Mouse (Mus musculus): ENCODE data around the gene Idh3a. TPM values are rescaled to one million over a fixed set of nuclear protein-coding genes. Genes with fewer than 3 reads are reported as not detected.

The Idh3a gene
- polyA plus RNA-seq, 2 experiments: 40.0 to 90.7 TPM

- 73% methylated on average over 7 of the region's 7 CpGs for WGBS (ENCODE audit: insufficient replicate concordance)
- no peaks in the 10 kb centered on the region for H3K36me3 ChIP-seq (replicated peaks; ENCODE audit: control insufficient read depth, insufficient read depth, low read depth)
- H3K27me3 ChIP-seq (ENCODE audit: control insufficient read depth, insufficient read depth, low read length): no peaks in the 10 kb centered on the region
- no peak overlapping the region for H3K9ac ChIP-seq (replicated peaks)
- peaks cover 0 to 3% of the 10 kb centered on the region in 2 experiments; a peak in 1 of 4 replicates for H3K4me1 ChIP-seq (replicated peaks; ENCODE audit: control insufficient read depth in 2 of 2, insufficient read depth in 2 of 2, low read length in 1 of 2)
- DNase-seq (ENCODE audit: low read depth in 3 of 3, low spot score in 3 of 3) (no peak), ATAC-seq (ENCODE audit: insufficient read depth) (no peak)
- no peaks in the 10 kb centered on the region for H3K9me3 ChIP-seq (ENCODE audit: control insufficient read depth, low read length)
- H3K4me2 ChIP-seq (ENCODE audit: low read depth): no peak overlapping the region
- TF ChIP-seq CTCF (IDR thresholded peaks at IDR 0.05; ENCODE audit: low read depth): no peak
- TF ChIP-seq EP300 (IDR thresholded peaks at IDR 0.05; ENCODE audit: low read depth): no peak
- H3K27ac ChIP-seq: no peak overlapping the region
- no peak overlapping the region for H3K4me3 ChIP-seq (ENCODE audit: insufficient read depth in 1 of 2, low read depth in 2 of 2, low read length in 2 of 2)
Measured at GRCm38 (mm10) chr9:54643179-54643578, 57.0 kb downstream of the Idh3a start.

- no peak for TF ChIP-seq CTCF (IDR thresholded peaks at IDR 0.05; ENCODE audit: low read depth)
- no peak for TF ChIP-seq EP300 (IDR thresholded peaks at IDR 0.05; ENCODE audit: low read depth)
- Histone ChIP-seq H3K9ac (replicated peaks) (no peak overlapping the region), H3K27ac (no peak overlapping the region), H3K4me3 (ENCODE audit: insufficient read depth in 1 of 2, low read depth in 2 of 2, low read length in 2 of 2) (no peak overlapping the region), H3K4me1 (replicated peaks; ENCODE audit: control insufficient read depth in 2 of 2, insufficient read depth in 2 of 2, low read length in 1 of 2) (peaks cover 0 to 3% of the 10 kb centered on the region in 2 experiments; a peak in 2 of 4 replicates), H3K36me3 (replicated peaks; ENCODE audit: control insufficient read depth, insufficient read depth, low read depth) (no peaks in the 10 kb centered on the region), H3K27me3 (ENCODE audit: control insufficient read depth, insufficient read depth, low read length) (no peaks in the 10 kb centered on the region), H3K9me3 (ENCODE audit: control insufficient read depth, low read length) (no peaks in the 10 kb centered on the region), H3K4me2 (ENCODE audit: low read depth) (no peak overlapping the region)
- WGBS (ENCODE audit: insufficient replicate concordance): 63% methylated on average over 6 of the region's 6 CpGs
- ATAC-seq (ENCODE audit: insufficient read depth) (no peak), DNase-seq (ENCODE audit: low read depth in 3 of 3, low spot score in 3 of 3) (no peak)
Measured at GRCm38 (mm10) chr9:54645530-54645929, 59.4 kb downstream of the Idh3a start.

DNA sequence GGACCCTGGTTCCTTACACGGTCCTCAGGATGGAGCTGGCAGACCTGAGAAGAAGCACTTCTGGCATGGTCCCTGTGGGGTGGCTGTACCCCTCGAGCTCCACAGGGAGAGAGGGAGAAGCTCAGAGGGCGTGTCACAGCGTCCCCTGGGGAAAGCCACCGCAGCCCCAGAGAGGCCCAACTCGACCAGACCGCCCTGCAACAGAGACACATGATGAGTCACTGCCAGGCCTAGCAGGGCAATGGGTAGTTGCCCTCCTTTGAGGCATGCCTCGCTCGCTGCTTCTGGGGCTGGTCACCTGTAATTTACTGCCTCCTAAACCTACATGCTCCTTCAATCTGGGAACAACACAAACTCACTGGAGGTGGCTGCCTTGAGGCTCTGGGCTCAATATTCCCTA, 60.1 kb downstream of the Idh3a start:
- H3K4me2 ChIP-seq (ENCODE audit: low read depth): no peak overlapping the region
- 45% methylated on average over 9 of the region's 9 CpGs for WGBS (ENCODE audit: insufficient replicate concordance)
- H3K36me3 ChIP-seq (replicated peaks; ENCODE audit: control insufficient read depth, insufficient read depth, low read depth): no peaks in the 10 kb centered on the region
- no peaks in the 10 kb centered on the region for H3K27me3 ChIP-seq (ENCODE audit: control insufficient read depth, insufficient read depth, low read length)
- H3K9ac ChIP-seq (replicated peaks): no peak overlapping the region
- DNase-seq (ENCODE audit: low read depth in 3 of 3, low spot score in 3 of 3) (no peak), ATAC-seq (ENCODE audit: insufficient read depth) (no peak)
- TF ChIP-seq EP300 (IDR thresholded peaks at IDR 0.05; ENCODE audit: low read depth) (no peak), CTCF (IDR thresholded peaks at IDR 0.05; ENCODE audit: low read depth) (no peak)
- no peaks in the 10 kb centered on the region for H3K9me3 ChIP-seq (ENCODE audit: control insufficient read depth, low read length)
- H3K27ac ChIP-seq: no peak overlapping the region
- peaks cover 0 to 3% of the 10 kb centered on the region in 2 experiments; a peak in 2 of 4 replicates for H3K4me1 ChIP-seq (replicated peaks; ENCODE audit: control insufficient read depth in 2 of 2, insufficient read depth in 2 of 2, low read length in 1 of 2)
- H3K4me3 ChIP-seq (ENCODE audit: insufficient read depth in 1 of 2, low read depth in 2 of 2, low read length in 2 of 2): no peak overlapping the region

GRCm38 (mm10) chr9:54647456-54647855, 61.3 kb downstream of the Idh3a start:
- Histone ChIP-seq H3K27me3 (ENCODE audit: control insufficient read depth, insufficient read depth, low read length) (no peaks in the 10 kb centered on the region), H3K9me3 (ENCODE audit: control insufficient read depth, low read length) (no peaks in the 10 kb centered on the region), H3K27ac (no peak overlapping the region), H3K4me3 (ENCODE audit: insufficient read depth in 1 of 2, low read depth in 2 of 2, low read length in 2 of 2) (no peak overlapping the region), H3K4me1 (replicated peaks; ENCODE audit: control insufficient read depth in 2 of 2, insufficient read depth in 2 of 2, low read length in 1 of 2) (no peaks in the 10 kb centered on the region; a peak in 1 of 4 replicates), H3K9ac (replicated peaks) (no peak overlapping the region), H3K36me3 (replicated peaks; ENCODE audit: control insufficient read depth, insufficient read depth, low read depth) (no peaks in the 10 kb centered on the region), H3K4me2 (ENCODE audit: low read depth) (no peak overlapping the region)
- WGBS (ENCODE audit: insufficient replicate concordance): 29% methylated on average over 2 of the region's 2 CpGs
- no peak for DNase-seq (ENCODE audit: low read depth in 3 of 3, low spot score in 3 of 3)
- TF ChIP-seq CTCF (IDR thresholded peaks at IDR 0.05; ENCODE audit: low read depth) (no peak), EP300 (IDR thresholded peaks at IDR 0.05; ENCODE audit: low read depth) (no peak)
- no peak for ATAC-seq (ENCODE audit: insufficient read depth)

- H3K4me2 ChIP-seq (ENCODE audit: low read depth): no peak overlapping the region
- ATAC-seq (ENCODE audit: insufficient read depth) (no peak), DNase-seq (ENCODE audit: low read depth in 3 of 3, low spot score in 3 of 3) (no peak)
- H3K27ac ChIP-seq: no peak overlapping the region
- TF ChIP-seq EP300 (IDR thresholded peaks at IDR 0.05; ENCODE audit: low read depth) (no peak), CTCF (IDR thresholded peaks at IDR 0.05; ENCODE audit: low read depth) (no peak)
- no peaks in the 10 kb centered on the region for H3K27me3 ChIP-seq (ENCODE audit: control insufficient read depth, insufficient read depth, low read length)
- H3K4me1 ChIP-seq (replicated peaks; ENCODE audit: control insufficient read depth in 2 of 2, insufficient read depth in 2 of 2, low read length in 1 of 2): no peaks in the 10 kb centered on the region; a peak in 1 of 4 replicates
- no peak overlapping the region for H3K9ac ChIP-seq (replicated peaks)
- no peaks in the 10 kb centered on the region for H3K36me3 ChIP-seq (replicated peaks; ENCODE audit: control insufficient read depth, insufficient read depth, low read depth)
- H3K9me3 ChIP-seq (ENCODE audit: control insufficient read depth, low read length): no peaks in the 10 kb centered on the region
- no peak overlapping the region for H3K4me3 ChIP-seq (ENCODE audit: insufficient read depth in 1 of 2, low read depth in 2 of 2, low read length in 2 of 2)
- 51% methylated on average over 1 of the region's 1 CpGs for WGBS (ENCODE audit: insufficient replicate concordance)
Measured at GRCm38 (mm10) chr9:54649360-54649759, 63.2 kb downstream of the Idh3a start.
